Mouse (Mus musculus) cerebellum, adult 2 months (tissue): Measurements from ENCODE around the gene Amdhd1.

Experiments used
- CTCF ChIP-seq: fragments of 200-500 bp; IDR thresholded peaks from 2 replicates; pipeline ENCODE4 v1.5.1; 2011; ENCODE audit warnings: low read depth, mild to moderate bottlenecking, control low read depth, low read length, moderate library complexity, borderline replicate concordance; ENCODE audit not compliant: insufficient read depth
- POLR2A ChIP-seq: fragments of 200-500 bp; IDR thresholded peaks from 2 replicates; pipeline ENCODE4 v1.6.1; 2011; ENCODE audit warnings: low read length, control low read depth, borderline replicate concordance; ENCODE audit not compliant: insufficient read depth

DNA sequence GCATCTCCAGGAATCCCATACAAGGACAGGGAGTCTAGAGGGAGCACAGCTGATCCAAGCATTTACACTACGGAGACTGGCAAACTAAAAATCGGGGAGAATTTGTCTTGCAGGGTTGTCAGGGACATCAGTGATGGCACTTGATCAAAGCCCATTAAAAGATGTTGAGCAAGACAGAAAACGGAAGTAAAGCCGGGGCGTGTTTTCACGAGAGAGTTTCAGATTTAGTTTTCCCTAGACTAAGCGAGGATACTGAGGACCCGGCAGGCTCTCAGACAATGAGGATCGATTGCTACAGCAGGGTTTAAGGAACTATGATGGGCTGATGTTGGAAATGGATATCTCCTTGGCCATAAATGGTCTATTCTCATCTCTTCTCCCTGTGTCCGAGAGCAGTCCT lies 27.2 kb upstream of the Amdhd1 start:
- TF ChIP-seq POLR2A (no peak), CTCF (no peak)
